Mouse (Mus musculus): ENCODE results near the gene Zc3h15.
"Not testable (repeated sequence)": the region's sequence is repeated elsewhere in the genome, so short reads cannot be mapped to it uniquely, and the experiment has no call there.

The Zc3h15 gene

DNA sequence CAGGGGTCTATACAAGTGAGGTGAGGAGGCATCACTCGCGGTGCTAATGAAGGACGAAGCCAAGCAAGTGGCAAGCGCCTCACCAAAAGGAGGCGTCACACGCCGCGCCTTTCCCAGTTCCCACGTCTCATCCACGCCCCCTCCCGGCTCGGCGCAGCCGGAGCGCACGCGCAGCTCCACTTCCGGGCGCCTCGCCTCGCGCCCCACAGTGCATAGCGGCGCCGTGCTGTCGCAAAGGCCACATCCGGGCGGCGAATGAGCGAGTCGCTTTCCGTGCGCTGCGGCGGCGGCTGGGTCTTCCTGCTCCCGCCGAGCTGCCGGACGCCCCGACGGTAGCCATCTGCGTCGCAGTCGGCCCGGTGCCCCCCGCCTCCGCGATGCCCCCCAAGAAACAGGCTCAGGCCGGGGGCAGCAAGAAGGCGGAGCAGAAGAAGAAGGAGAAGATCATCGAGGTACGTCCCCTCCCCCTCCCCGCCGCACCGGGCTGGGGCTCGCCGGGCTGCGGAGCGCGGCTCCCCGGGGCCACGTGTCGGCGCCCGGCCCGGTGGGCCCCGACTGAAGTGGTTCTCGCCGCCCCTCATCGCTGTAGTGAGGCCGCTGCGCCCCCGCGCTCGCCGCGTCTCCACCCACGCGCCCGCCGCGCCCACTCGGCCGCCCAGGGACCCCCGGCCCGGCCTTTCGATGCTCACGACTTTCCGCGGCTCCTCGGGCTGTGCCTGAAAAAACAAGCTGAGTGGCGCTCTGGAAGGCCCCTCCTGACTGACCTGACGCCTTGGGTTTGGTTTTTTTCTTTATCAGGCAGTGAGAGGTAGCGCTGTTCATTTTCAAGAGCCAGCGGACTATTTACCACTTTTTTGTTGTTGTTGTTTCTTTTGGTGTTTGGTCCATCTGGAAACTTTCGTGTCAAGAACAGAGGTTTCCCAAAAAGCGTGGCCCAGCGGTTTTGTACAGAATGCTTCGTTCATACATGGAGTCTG lies at the start of gene Zc3h15:
Zc3h15 (plus strand) TSS at position 160 of the 977 bp plus-strand sequence.
- peak; percentile 97 for ATAC-seq (ENCODE audit: insufficient number of reproducible peaks, low FRiP score, low TSS enrichment)

DNA sequence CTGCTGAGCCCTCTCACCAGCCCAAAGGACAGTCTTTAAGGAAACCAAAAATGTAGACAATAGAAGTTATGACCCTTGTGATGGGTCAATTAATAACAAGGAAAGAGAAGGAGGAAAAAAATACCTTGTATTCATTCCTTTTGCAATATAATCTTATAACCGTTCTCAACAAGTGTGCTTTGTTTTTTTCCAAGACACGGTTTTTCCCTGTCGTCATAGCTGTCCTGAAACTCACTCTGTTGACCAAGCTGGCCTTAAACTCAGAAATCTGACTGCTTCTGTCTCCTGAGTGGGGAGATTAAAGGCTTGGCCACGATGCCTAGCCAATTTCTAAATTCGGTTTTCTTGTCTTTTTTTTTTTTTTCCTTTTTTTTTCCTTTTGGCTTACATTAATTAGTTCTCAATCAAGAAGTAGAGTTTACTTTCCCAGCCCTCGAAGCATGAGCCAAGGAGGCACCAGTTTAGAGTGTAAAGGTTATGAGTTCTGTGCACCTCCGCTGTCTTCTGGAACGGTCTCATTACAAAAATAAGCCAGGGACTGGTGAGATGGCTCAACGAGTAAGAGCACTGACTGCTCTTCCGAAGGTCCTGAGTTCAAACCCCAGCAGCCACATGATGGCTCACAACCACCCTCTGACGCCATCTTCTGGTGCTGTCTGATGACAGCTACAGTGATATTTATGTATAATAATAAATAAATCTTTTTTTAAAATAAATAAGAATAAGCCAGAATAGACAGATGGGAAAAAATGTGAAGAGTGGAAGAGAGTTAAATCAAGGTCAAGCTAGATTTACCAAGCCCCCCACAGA lies 23.5 kb upstream of the Zc3h15 start:
- ATAC-seq (ENCODE audit: insufficient number of reproducible peaks, low FRiP score, low TSS enrichment): no peak

DNA sequence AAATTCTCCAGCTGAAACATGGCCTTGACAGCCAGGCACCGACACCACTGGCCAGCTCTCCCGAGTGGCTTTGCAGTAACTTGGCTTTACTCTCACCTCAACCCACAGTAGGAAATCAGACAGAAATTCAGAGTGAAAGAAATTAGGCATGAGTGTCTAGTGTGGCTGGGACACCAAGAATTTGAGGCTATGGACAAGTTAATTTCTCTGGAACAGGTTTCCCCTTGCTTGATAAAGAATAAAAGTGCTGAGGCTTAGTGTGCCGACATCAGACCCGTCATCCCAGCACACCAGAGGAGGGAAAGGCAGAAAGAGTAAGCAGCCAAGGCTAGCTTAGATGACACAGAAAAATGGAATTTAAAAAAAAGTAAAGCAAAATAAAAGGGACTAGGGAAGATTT lies 22.7 kb upstream of the Zc3h15 start:
- ATAC-seq (ENCODE audit: insufficient number of reproducible peaks, low FRiP score, low TSS enrichment): no peak

DNA sequence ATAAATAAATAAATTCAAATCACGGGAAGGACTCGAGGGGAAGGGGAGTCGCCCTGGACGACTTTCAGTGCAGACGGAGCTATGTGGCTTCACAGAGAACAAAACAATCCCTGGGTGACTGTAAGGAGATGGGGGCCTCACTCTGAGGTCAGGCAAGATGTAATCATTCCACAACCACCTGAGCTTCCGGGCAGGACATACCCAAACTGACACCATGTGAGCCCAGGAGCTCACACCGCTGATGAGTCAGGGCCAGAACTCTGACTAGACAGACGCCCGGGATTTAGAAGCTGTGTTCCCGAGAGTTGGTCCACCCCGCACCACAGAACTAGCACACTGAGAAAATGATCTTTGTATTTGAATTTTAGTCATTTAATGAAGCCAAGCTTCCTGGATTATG lies 21.4 kb upstream of the Zc3h15 start:
- no peak for ATAC-seq (ENCODE audit: insufficient number of reproducible peaks, low FRiP score, low TSS enrichment)

DNA sequence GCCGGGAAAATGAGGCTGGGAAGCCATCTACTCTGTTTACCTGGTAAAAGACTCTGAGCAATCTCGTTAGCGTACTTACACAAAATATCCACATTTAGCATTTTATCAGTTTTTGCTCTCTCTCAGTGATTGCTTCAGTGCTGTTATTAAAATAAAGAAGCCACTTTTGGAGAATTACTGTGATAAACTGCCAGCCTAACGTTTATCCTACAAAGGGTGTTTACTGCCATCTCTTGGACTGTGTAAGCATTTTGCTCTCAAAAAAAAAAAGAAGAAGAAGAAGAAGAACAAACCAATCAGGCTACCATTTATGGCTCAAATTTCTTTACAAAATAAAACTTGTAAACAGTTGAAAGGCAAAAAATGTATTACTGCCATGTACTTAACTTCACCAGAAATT lies 20.2 kb upstream of the Zc3h15 start:
- ATAC-seq (ENCODE audit: insufficient number of reproducible peaks, low FRiP score, low TSS enrichment): no peak

DNA sequence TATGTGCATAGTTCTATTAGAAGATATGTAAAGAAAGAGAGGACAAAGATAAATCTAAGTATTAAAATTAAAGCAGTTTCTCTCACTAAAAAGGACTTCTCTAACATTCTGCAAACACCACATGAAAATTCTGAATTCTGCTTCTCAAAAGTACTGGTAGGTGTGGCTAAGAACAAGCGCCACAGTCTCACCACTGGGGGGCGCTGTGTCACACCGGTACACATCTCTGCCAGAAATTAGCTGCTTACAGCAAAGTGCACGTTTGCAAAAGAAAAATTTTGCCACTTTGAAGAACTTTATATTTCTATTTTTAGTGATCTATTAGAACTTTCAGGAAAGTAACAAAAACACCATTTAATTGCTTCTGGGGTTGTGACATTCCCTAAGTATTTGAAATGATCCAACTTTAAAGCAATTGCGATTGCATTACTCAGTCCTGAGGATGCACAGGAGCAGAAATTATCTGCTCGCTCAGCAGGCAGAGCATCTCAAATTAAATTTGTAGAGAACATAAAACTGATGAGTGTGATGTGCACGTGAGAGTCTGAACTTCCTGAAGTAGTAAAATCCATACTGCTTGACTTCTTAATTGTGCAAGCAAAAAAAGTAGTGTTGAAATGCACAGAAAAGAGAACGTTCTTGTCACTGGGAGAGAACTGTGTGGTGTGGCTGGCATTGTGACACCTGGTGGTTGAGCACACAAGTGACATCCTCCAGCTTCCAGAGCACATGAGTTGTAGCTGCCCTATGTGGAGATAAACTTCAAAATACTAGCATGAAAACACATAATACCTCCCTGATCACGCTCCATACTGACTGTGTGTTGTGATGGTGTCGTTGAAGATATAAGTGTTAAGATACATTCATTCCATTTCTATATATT lies 18.8 kb upstream of the Zc3h15 start:
- ATAC-seq (ENCODE audit: insufficient number of reproducible peaks, low FRiP score, low TSS enrichment): peak; percentile 64

DNA sequence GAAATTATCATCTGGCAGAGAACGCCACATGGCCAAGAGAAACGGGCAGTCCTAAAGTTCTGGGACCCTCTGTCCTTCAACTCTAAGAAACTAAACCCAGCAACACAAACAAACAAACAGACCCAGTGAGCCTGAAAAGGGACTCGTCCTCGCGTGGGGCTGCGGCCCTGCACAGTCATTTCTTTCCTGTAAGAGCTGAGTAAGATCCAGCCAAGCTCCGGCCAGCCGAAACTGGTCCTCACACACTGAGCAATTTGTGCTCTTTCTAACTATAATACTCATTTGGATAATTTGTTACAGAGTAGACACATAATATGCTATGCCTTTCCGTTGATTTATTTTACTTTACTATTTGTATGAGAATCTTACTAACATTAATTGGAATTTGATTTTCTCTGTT lies 17.4 kb upstream of the Zc3h15 start:
- no peak for ATAC-seq (ENCODE audit: insufficient number of reproducible peaks, low FRiP score, low TSS enrichment)

DNA sequence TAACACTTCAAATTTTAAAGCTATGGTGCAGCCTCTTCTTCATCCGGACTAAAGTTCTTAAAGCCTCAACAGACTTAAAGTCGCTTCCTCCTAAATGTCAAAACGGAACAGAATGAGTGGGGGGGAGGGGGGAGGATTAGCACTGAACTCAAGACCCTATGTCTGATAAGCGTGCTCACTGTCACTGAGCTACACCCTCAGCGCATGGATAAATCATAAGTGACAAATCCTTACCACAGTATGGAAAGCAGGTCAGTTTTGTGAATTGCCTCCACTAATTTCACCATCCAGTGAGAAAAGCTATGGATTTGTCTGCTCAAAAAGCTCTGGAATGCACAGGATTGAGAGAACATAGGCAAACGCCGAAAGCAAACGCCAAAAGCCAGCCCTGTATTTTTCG lies 16.7 kb upstream of the Zc3h15 start:
- no peak for ATAC-seq (ENCODE audit: insufficient number of reproducible peaks, low FRiP score, low TSS enrichment)

DNA sequence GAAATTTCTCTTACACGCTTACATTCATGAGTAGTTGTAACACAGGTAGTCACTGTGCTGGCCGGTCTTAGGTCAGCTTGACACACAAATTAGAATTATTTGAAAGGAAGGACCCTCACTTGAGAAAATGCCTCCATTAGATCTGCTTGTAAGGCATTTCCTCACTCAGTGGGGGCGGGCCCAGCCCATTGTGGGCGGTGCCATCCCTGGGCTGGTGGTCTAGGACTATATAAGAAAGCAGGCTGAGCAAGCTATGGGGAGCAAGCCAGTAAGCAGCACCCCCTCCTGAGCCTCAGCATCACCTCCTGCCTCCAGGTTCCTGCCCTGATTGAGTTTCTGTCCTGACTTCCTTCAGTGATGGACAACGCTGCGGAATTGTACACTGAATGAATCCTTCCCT lies 16.3 kb upstream of the Zc3h15 start:
- ATAC-seq (ENCODE audit: insufficient number of reproducible peaks, low FRiP score, low TSS enrichment): no peak

DNA sequence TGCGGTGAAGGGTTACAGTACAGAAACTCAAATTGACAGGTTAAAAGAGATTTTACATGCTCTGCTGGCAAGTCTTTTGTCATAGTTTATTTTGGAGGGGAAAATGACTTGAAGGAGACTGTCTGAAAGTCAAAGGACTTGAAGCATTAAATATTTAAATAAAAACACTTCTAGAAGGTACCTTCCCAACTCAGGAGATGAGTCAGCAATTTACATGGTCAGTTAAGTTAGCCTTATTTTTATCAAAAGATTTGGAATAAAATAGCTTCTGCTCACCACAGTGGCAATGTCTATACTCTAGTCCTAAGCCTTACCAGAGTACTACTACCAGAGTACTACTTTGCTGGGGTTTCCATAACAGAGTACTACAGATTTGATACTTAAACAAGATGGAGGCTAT lies 2.2 kb upstream of the Zc3h15 start:
- ATAC-seq (ENCODE audit: insufficient number of reproducible peaks, low FRiP score, low TSS enrichment): no peak

DNA sequence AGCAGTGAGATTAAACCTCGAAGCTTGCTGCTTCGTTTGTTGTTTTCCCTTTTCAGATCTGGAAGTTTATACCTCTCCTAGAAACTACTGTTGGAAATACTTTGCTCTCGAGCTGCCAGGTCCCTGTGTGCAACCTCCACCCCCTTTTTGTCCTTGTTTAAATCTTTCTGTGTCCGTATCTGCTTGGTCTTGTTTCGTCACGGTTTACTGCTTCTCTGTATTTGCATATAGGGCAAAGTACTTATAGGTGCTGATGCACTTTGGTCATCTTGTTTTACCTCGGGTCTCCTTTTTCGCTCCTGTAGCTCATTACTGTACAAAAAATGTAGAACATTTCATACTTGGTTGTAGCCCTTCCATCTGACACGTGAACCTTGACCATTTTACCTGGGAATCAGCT lies 4.7 kb downstream of the Zc3h15 start:
- ATAC-seq (ENCODE audit: insufficient number of reproducible peaks, low FRiP score, low TSS enrichment): no peak

DNA sequence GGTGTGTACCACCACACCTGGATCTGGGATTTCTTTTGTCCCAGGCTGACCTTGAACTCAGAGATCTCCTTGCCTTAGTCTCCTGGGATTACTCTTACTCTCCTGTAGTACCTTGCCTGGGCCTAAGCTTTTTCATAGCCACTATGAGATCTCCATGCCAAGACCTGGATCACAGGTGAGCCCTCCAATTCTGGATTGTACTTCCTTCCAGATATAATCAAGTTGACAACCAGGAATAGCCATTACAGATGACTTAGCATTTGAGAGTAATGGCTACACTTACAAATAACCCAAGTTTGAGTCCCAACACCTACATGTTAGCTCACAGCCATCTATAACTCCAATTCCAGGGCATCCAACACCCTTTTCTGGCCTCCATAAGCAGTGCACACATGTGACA lies 8.4 kb downstream of the Zc3h15 start:
- ATAC-seq (ENCODE audit: insufficient number of reproducible peaks, low FRiP score, low TSS enrichment): no peak

DNA sequence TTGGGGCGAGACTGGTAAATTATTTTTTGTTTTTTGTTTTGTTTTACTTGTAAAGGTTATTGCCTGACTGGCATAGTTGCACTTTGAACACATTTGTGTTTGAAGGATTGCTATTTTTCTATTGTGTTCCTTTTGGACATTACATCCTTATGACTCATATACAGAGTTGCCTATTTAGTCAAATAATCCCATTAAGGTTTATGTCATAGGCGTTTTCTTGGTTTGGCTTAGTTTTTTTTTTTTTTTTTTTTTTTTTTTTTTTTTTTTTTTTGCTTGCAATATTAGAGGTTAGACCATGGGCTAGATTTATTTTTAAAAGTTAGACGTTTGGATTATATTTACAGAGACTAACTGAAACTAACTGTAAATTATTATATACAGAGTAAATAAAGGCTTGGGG lies 15.0 kb downstream of the Zc3h15 start:
- no peak for ATAC-seq (ENCODE audit: insufficient number of reproducible peaks, low FRiP score, low TSS enrichment)

DNA sequence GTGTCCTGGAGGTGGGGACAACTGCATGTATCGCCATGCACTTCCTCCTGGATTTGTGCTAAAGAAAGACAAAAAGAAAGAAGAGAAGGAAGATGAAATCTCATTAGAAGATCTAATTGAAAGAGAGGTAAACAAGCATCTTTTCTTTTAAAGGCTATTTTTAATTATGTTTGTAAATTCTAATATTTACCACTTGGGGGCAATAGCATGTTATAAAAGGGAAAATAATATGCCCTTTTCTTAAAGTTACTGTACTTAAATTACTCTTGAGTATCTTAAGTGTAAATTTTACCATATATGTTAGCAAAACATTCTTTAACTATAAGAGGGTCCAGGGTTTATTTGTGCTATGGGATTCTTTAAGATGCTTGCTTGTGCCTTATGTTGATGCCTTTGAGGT lies 15.9 kb downstream of the Zc3h15 start:
- no peak for ATAC-seq (ENCODE audit: insufficient number of reproducible peaks, low FRiP score, low TSS enrichment)

DNA sequence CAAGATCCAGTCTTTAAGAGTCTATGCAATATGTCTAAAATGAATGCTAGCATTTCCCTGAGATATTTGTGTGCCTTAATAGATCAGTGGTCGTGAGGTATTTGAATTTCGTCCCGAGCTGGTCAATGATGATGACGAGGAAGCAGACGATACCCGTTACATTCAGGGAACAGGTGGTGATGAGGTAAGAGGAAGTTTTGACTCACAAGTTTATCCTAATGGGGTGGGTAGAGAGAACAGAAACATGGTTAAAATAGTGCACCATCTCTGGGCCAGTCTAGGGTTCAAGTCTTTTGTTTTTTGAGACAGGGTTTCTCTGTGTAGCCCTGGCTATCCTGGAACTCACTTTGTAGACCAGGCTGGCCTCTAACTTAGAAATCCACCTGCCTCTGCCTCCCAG lies 17.1 kb downstream of the Zc3h15 start:
- ATAC-seq (ENCODE audit: insufficient number of reproducible peaks, low FRiP score, low TSS enrichment): no peak

DNA sequence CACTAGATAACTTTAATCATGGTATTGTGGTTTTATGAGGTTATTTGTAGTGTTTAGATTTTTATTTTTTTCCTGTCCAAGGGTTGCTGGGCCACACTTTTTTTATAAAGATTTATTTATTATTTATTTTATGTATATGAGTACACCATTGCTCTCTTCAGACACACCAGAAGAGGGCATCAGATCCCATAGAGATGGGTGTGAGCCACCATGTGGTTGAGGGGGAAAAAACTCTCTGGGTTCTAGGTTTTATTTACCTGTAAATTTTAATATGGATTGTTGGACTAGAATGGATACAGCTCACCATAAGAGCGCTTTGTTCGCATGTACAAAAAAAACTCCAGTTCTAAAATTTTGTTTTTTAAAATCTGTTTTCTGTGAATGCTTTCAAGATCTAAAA lies 20.8 kb downstream of the Zc3h15 start:
- not testable (repeated sequence) for ATAC-seq (ENCODE audit: insufficient number of reproducible peaks, low FRiP score, low TSS enrichment)

DNA sequence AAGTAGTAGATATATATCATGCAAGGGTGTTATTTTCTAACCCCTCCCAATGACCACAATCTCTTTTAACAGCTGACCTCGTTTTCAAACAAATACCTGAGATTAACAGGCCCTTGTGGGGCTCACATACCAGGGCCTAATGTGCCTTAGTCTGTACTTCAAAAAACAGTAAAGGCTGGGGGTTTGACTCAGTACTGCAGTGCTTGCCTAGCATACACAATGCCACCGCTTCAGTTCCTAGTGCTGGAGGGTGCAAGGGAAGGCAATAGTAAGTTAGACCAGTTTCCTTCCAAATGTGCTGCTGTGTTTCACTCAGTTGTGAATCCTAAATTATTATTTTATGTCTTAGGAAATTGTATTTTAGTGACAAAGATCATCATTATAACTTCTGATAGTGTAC lies 23.2 kb downstream of the Zc3h15 start:
- ATAC-seq (ENCODE audit: insufficient number of reproducible peaks, low FRiP score, low TSS enrichment): no peak

DNA sequence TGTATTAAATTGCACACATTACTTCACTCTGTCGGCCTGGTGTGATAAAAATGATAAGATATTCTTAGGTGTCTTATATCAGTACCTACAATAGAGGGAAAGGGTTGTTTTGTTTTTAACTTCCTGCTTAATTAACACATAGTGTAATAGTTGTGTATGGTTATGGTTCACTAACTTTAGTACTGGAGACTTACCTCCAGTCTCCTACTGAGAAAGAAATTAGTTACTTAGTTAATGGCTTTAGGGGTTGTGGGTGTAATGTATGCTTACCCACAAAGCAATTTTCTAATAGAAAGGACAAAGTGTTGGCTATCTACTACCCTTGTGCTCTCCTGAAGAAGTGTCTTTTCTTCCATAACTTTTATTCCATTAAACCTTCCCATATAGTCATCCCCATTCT lies 23.8 kb downstream of the Zc3h15 start:
- no peak for ATAC-seq (ENCODE audit: insufficient number of reproducible peaks, low FRiP score, low TSS enrichment)

DNA sequence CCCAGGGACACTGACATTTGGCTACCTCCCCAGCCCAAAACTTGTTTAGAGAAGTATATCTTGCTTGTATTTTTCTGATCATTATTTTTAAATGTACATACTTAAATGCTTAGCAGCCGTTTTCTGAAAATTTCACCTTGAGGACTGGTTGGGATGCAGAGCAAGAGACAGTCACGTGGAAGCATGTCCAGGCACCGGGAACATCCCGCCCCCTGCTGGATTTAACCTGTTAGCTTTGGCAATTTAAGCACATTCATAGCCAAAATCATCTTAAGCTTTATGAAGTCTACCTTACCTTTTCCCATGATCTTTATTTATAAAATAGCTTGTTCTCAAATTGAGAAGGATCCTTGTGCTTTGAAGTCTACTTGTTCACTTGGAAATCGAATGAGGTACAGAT lies 25.8 kb downstream of the Zc3h15 start:
- ATAC-seq (ENCODE audit: insufficient number of reproducible peaks, low FRiP score, low TSS enrichment): no peak

DNA sequence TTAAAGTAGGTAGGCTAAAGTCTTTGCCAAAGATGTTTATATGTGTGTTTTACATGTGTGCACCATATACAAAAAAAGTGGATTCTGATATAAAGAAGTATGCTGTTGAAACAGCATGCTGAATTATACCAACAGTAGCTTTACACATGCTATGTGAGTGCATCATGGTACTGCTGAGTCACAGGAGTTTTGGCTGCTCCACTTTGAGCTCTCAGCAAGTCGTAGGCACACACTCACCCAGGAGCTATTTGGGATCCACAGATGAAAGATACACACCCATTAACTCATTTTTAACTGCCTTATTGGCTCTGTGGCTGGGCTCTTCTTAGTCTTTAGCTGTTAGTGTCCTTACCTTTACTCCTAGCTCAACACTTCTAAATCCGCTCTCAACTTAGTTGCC lies 27.6 kb downstream of the Zc3h15 start:
- no peak for ATAC-seq (ENCODE audit: insufficient number of reproducible peaks, low FRiP score, low TSS enrichment)

DNA sequence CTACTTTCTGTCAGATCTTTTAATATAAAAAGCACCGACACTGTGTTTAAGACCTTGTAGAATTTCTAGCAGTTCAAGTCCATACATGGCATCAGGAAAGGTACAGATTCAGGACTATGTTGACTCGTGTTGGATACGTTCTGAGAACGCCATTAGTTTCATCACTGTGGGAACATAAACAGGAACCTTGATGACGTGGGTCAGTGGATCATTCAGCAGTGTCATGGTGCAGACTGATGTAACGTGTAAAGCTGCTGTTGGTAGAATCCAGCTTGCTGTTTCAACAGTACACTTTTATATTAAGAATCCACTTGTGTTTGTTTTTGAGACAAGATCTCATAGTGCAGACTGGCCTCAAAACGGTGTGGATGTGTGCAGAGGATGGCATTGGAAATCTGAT lies 28.8 kb downstream of the Zc3h15 start:
- no peak for ATAC-seq (ENCODE audit: insufficient number of reproducible peaks, low FRiP score, low TSS enrichment)
